ENCODE assay signal across 11 mouse cellular contexts in the genomic region with DNA sequence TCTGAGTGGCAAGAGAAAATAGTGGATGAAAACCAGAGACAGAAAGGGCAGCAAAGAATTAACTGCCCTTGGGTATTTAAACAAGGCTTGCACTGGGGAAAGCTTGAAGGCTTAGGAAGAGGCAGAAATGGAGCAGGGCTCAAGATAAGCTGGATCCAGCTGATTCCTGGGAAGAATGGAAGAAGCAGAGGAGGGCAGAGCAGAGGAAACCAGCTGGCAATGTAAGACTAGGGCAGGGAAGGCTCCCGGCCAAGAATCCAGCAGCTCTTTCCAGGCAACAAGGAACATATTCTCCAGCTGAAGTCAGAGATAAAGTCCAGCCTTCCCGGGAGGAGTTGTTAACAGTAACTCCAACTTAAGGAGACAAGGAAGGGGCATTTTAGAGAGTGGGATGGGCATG.
DNase-seq lines count a peak whose midpoint lies in the region; ATAC-seq and TF ChIP-seq lines count a peak whose summit lies in the region.
"Had no signal": no experiment of that assay in that cellular context is flagged by ENCODE, and none has a peak within 500 bp of the region (broad histone marks: within the 10 kb centered on the region; RNA-seq: fewer than 3 reads in every experiment).

No protein-coding gene starts in this region.

- DNase-seq in kidney, adult 2 months: peak; percentile 19
- DNase-seq in kidney, adult 8-10 months: no peak
- peak; percentile 95 for DNase-seq in heart, adult 11 months
- DNase-seq in heart, postnatal 10 days: peak; percentile 56 to 70
- peak; percentile 58 for DNase-seq in lung, postnatal 14 days
- no peak for DNase-seq in forebrain, embryonic 14.5 days (ENCODE audit: low spot score)
- no peak for DNase-seq in left cerebral cortex, adult 8-10 months (ENCODE audit: low spot score in 2 of 2)
- DNase-seq in natural killer cell, adult 2 months (ENCODE audit: low spot score in 2 of 2): no peak
- DNase-seq: cerebellum, postnatal 36 days; retina, postnatal 1 day had no signal

- no peaks in the 10 kb centered on the region for H3K27me3 ChIP-seq in kidney, adult 2 months (replicated peaks; ENCODE audit: control insufficient read depth, insufficient read depth, low read length)
- H3K27me3 ChIP-seq in forebrain, embryonic 14.5 days (replicated peaks; ENCODE audit: control insufficient read depth, insufficient read depth, low read length): no peaks in the 10 kb centered on the region
- H3K27me3 ChIP-seq: lung, embryonic 15.5 days had no signal

- TF ChIP-seq POLR2A in kidney, adult 2 months (IDR thresholded peaks at IDR 0.05; ENCODE audit: low read depth, low read length): no peak

- H3K9me3 ChIP-seq in forebrain, embryonic 14.5 days (replicated peaks; ENCODE audit: control insufficient read depth, low read length): no peaks in the 10 kb centered on the region
- H3K9me3 ChIP-seq: lung, embryonic 15.5 days had no signal

- H3K36me3 ChIP-seq in kidney, adult 2 months (ENCODE audit: control insufficient read depth, insufficient read depth, low read length): no peaks in the 10 kb centered on the region
- no peaks in the 10 kb centered on the region for H3K36me3 ChIP-seq in forebrain, embryonic 14.5 days (ENCODE audit: control insufficient read depth, insufficient read depth, low read length)
- H3K36me3 ChIP-seq: lung, embryonic 15.5 days had no signal

- H3K27ac ChIP-seq in kidney, adult 2 months (ENCODE audit: insufficient read depth, low read depth, low read length): no peak overlapping the region
- no peak overlapping the region for H3K27ac ChIP-seq in forebrain, embryonic 14.5 days (ENCODE audit: low read depth, low read length)
- H3K27ac ChIP-seq: lung, embryonic 15.5 days had no signal

- no peak for ATAC-seq in forebrain, embryonic 14.5 days

- H3K4me2 ChIP-seq in forebrain, embryonic 14.5 days (ENCODE audit: low read length): no peak overlapping the region
- H3K4me2 ChIP-seq: lung, embryonic 15.5 days had no signal

- H3K9ac ChIP-seq in forebrain, embryonic 14.5 days (ENCODE audit: low read length): no peak overlapping the region
- H3K9ac ChIP-seq: lung, embryonic 15.5 days had no signal

- intact Hi-C loops in heart, postnatal 10 days (cut with DNase I): no loop called here

- WGBS in kidney, adult 2 months: 51% methylated on average over 2 of the region's 2 CpGs
- 85% methylated on average over 2 of the region's 2 CpGs for WGBS in forebrain, embryonic 14.5 days

- no peaks in the 10 kb centered on the region; the same call in 1 of the 2 replicates for H3K4me1 ChIP-seq in kidney, adult 2 months (ENCODE audit: control insufficient read depth, insufficient read depth, low read length)
- no peaks in the 10 kb centered on the region for H3K4me1 ChIP-seq in forebrain, embryonic 14.5 days (ENCODE audit: control insufficient read depth, insufficient read depth, low read length)

- no peak overlapping the region for H3K4me3 ChIP-seq in kidney, adult 2 months (ENCODE audit: insufficient read depth, low read depth, low read length)
- H3K4me3 ChIP-seq in forebrain, embryonic 14.5 days (ENCODE audit: low read depth, low read length): no peak overlapping the region
- H3K4me3 ChIP-seq: lung, embryonic 15.5 days had no signal

- TF ChIP-seq CTCF in kidney, adult 2 months (conservative IDR thresholded peaks at IDR 0.05; ENCODE audit: insufficient read depth, insufficient read length, low read depth, low read length): no peak

Comparison
In these comparisons a context has a peak if more than half of its experiments do, and no peak if none do; other contexts are left out.
1. DNase-seq: peak in kidney, adult 2 months (single experiment), heart, adult 11 months (single experiment), heart, postnatal 10 days (2 of 2) and lung, postnatal 14 days (single experiment); none in kidney, adult 8-10 months (0 of 2), forebrain, embryonic 14.5 days (single experiment), left cerebral cortex, adult 8-10 months (0 of 2) and natural killer cell, adult 2 months (0 of 2).